Mouse (Mus musculus) skeletal muscle tissue, adult 2 months (tissue): ENCODE data around the gene Krt82.
"Not testable (repeated sequence)": the region's sequence is repeated elsewhere in the genome, so short reads cannot be mapped to it uniquely, and the experiment has no call there.

Source experiments
- DNase-seq: peaks from one replicate; pipeline ENCODE4 v3.0.0-alpha.2; 2012; ENCODE audit warnings: low read depth, low spot score

Gene Krt82

GRCm38 (mm10) chr15:101517161-101517560 is 33.3 kb downstream of the Krt82 start, which contains the start of gene Gm49425:
Gene Gm49425 (minus strand): TSS chr15:101517261.
- not testable (repeated sequence) for DNase-seq

DNA sequence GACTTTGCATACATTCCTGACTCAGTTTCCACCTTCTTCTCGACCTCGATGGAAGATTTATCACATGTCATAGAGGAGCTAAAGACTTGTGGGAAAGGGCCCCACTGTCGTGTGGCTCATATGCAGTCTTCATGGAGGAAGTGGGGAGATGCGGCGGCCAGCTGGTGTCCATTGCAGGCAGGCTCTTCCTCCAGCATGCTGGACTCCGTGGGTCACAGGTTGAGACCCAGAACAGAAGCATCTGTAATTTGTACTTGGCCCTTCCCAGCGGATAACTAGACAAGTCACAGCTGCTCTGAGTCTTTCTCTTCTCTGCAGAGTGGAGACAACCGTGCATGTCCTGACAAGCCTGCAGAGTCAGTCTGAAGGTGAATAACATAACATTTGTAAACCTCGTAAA is 42.2 kb downstream of the Krt82 start:
- DNase-seq: no peak

- DNase-seq: no peak
Observed at GRCm38 (mm10) chr15:101506896-101507758, 43.3 kb downstream of the Krt82 start.

- peak; percentile 31 for DNase-seq
Observed at GRCm38 (mm10) chr15:101497181-101497580, 53.3 kb downstream of the Krt82 start.

GRCm38 (mm10) chr15:101495266-101495665 is 55.2 kb downstream of the Krt82 start:
- DNase-seq: no peak

GRCm38 (mm10) chr15:101494203-101494602 is 56.3 kb downstream of the Krt82 start:
- no peak for DNase-seq

GRCm38 (mm10) chr15:101493713-101494112 is 56.8 kb downstream of the Krt82 start:
- no peak for DNase-seq

DNA sequence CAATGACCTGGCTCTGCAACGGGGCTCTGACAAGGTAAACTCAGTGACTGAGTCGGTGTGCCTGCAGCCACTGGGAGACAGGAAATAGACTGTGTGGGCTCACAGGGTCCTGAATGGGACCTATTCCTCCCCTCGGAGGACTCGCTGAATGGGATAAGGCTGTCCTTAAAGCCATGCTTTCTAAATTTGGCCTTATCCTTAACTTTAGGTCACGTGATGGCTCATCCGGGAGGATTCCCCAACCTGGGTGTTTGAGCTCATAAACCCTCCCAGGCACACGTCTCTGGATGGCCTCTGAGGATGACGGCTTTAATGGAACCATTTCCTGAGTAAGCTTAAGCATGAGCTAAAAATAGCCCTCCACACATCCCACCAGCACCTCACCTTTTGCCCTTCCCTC is 57.7 kb downstream of the Krt82 start:
- DNase-seq: no peak

DNA sequence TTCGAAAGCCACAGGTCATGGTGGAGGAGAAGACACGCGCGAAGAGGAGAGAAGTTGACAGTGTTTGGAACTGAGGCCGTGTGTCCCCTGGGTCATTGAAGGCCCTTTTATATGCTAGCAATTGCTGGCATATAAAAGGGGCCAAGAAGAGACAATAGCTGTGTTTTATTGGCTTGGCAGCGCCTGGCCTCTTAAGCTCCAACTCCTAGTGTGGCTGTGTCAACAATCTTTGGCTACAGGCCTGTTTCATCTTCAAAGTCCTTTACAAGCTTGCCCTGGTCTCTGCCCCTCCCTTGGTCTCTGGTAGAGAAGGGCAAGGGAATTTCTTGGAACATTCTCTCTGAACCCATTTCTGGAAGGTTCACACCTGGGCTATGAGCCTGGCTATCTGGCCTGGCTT is 59.0 kb downstream of the Krt82 start, which contains the start of gene Krt83:
Krt83 (minus strand) TSS at position 82 of the 400 bp plus-strand sequence.
- DNase-seq: no peak
